Mouse (Mus musculus): Measurements from ENCODE around the gene Parp1. TPM values are rescaled to one million over a fixed set of nuclear protein-coding genes. Genes with fewer than 3 reads are reported as not detected.

Gene Parp1
- polyA plus RNA-seq (2012) = 125 and 173 TPM in 2 replicates

GRCm38 (mm10) chr1:180568761-180569452 is at the start of gene Parp1:
TSS of gene Parp1 (plus strand) at chr1:180568924.

GRCm38 (mm10) chr1:180641137-180641517 is 72.4 kb downstream of the Parp1 start, which contains the start of gene Lin9:
TSS of gene Lin9 (plus strand) at chr1:180641150.

Other genes starting within 250 kb of the Parp1 start
- gene Itpkb, start 238.4 kb upstream of the Parp1 start, polyA plus RNA-seq (2012) = 28.8 and 30.9 TPM in 2 replicates
- gene Stum, start 85.4 kb upstream of the Parp1 start, polyA plus RNA-seq (2012) = 0.02 TPM in 1 of 2 replicates, not detected in the other
- 0.79 and 1.1 TPM in 2 replicates for gene Lin9, start 72.2 kb downstream of the Parp1 start, polyA plus RNA-seq (2012)
- 0.11 and 0.12 TPM in 2 replicates for gene Mixl1, start 128.1 kb downstream of the Parp1 start, polyA plus RNA-seq (2012)
- 8.9 and 12.2 TPM in 2 replicates for gene Acbd3, start 157.1 kb downstream of the Parp1 start, polyA plus RNA-seq (2012)
- gene H3f3a, start 245.0 kb downstream of the Parp1 start, polyA plus RNA-seq (2012) = 1,624 and 1,774 TPM in 2 replicates

Data from megakaryocyte-erythroid progenitor cell, adult 5 weeks (primary cell).